In the genomic region with DNA sequence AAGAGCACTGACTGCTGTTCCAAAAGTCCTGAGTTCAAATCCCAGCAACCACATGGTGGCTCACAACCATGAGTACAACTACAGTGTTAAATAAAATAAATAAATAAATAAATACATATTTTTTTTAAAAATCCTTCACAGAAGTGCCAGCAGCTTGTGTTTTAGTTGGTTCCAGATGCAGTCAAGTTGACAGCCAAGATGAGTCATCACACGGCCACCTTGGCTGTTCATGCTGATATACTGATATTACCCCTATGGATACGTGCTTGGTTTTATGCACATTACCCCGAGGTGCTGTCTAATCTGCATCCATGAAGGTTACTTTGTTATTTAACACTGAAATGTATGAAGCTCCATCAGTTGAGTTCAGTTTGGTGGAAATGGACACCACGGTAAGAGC, we compare ENCODE assay signal across 16 mouse cellular contexts.
"Had no signal": no experiment of that assay in that cellular context is flagged by ENCODE, and none has a peak within 500 bp of the region (broad histone marks: within the 10 kb centered on the region; RNA-seq: fewer than 3 reads in every experiment).

No protein-coding gene starts in this region.

- DNase-seq: heart, postnatal 10 days; heart, postnatal 14 days; heart, postnatal 36 days; heart, postnatal 4 days; kidney, adult 11 months; kidney, adult 18-20 months; kidney, adult 2 months; kidney, adult 8-10 months; kidney, adult 9 months; kidney, postnatal 10 days; kidney, postnatal 14 days; kidney, postnatal 25 days; kidney, postnatal 36 days; kidney, postnatal 4 days; layer of hippocampus, adult 9-11 months; layer of hippocampus, postnatal 36 days had no signal
